Mouse (Mus musculus): Measurements from ENCODE around the gene Emp1. TPM values are rescaled to one million over a fixed set of nuclear protein-coding genes. Genes with fewer than 3 reads are reported as not detected.

Gene Emp1
- polyA plus RNA-seq, 1 experiment from 2014 or later = 490 TPM

DNA sequence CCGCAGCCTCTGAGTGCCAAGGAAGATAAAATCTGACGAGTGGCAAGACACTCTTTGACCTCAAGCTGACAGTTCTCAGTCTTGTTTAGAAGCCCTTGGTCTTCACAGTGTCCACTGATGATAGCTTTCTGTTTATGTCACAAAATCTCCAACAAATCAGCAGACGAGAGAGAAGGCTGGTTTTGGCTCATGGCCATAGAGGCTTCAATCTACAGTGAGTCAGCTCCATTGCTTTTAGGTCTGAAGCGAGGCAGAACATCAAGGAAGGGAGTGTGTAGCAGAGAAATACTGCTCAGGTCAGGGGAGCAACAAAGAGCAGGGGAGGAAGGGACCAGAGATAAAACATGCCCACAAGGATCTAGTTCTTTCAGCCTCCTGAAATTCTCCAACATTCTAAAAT is 45.0 kb downstream of the Emp1 start:
- WGBS (ENCODE audit: missing documents) = 32% methylated on average over 4 of the region's 4 CpGs
- Histone ChIP-seq H3K27ac (no peak overlapping the region), H3K79me2 (ENCODE audit: inconsistent target) (no peaks in the 10 kb centered on the region), H3K4me3 (ENCODE audit: inconsistent target) (no peak overlapping the region), H3K36me3 (ENCODE audit: inconsistent target) (no peaks in the 10 kb centered on the region)

DNA sequence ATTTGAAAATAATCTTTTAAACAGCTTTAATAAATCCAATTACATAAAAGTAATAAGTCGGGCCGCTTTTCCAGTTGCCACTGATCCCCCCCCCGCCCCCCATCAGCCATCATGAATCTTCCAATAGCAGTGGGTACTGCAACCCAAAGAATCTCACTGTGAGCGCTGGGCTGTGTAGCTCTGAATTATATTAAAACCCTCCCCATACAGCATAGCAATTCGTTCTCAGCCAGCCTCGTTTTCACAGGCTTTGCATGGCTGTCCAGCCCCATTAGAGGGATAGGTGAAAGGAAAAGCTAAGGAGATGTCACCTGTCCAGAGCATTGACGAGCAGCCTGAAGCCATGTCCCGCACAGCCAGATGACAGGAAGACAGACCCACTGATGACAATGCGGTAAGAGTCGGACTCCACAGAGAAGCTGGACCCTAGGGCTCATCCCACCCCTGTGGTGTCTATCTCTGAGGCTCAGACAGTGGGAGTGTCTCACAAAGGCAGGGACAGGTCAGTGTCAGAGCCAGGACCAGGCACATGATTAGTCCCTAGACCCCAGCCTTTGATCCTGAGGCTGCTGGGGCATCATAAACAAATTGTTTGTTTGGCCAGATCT is 49.5 kb downstream of the Emp1 start:
- Histone ChIP-seq H3K36me3 (ENCODE audit: inconsistent target) (no peaks in the 10 kb centered on the region), H3K27ac (no peak overlapping the region), H3K4me3 (ENCODE audit: inconsistent target) (no peak overlapping the region), H3K79me2 (ENCODE audit: inconsistent target) (no peaks in the 10 kb centered on the region)
- WGBS (ENCODE audit: missing documents) = 87% methylated on average over 10 of the region's 10 CpGs

DNA sequence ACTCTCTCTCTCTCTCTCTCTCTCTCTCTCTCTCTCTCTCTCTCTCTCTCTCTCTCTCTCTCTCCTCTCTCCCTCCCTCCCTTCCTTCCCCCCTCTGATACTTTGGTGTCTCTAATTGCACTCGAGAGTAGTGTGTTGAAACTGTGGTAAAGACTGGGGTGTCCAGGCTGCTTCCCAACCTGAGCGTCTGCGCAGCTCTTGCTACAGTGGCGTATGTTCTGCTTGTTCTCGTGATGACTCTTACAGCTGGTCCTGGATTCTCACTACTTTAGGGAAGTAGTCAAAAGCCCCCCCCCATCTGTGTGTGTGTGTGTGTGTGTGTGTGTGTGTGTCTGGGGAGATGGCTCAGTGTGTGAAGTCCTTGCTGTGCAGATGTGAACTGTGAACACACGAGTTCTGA is 50.3 kb downstream of the Emp1 start:
- Histone ChIP-seq H3K27ac (no peak overlapping the region), H3K36me3 (ENCODE audit: inconsistent target) (no peaks in the 10 kb centered on the region), H3K79me2 (ENCODE audit: inconsistent target) (no peaks in the 10 kb centered on the region), H3K4me3 (ENCODE audit: inconsistent target) (no peak overlapping the region)
- WGBS (ENCODE audit: missing documents) = 13% methylated on average over 5 of the region's 6 CpGs

DNA sequence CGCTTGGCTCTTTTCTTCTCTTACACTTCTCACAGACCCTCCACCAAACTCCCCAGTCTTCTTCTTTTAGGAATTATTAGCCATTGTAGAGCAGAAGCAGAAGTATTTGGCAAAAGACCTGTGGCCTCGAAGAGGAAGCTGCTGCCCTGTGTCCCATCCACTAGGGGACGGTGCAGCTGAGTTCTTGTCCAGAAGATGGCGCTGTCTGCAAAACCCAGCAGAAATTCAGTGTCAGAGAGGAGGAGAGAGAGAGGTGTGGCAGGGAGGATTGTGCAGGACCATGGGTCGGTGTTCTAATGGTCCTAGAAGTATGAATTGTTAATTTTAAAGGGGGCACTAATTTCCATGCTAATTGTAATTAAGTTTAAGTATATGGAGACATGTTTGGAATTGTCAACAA is 55.1 kb downstream of the Emp1 start:
- no peaks in the 10 kb centered on the region for H3K36me3 ChIP-seq (ENCODE audit: inconsistent target)
- no peak overlapping the region for H3K4me3 ChIP-seq (ENCODE audit: inconsistent target)
- WGBS (ENCODE audit: missing documents) = 26% methylated on average over 5 of the region's 5 CpGs
- no peaks in the 10 kb centered on the region for H3K79me2 ChIP-seq (ENCODE audit: inconsistent target)
- H3K27ac ChIP-seq = no peak overlapping the region

DNA sequence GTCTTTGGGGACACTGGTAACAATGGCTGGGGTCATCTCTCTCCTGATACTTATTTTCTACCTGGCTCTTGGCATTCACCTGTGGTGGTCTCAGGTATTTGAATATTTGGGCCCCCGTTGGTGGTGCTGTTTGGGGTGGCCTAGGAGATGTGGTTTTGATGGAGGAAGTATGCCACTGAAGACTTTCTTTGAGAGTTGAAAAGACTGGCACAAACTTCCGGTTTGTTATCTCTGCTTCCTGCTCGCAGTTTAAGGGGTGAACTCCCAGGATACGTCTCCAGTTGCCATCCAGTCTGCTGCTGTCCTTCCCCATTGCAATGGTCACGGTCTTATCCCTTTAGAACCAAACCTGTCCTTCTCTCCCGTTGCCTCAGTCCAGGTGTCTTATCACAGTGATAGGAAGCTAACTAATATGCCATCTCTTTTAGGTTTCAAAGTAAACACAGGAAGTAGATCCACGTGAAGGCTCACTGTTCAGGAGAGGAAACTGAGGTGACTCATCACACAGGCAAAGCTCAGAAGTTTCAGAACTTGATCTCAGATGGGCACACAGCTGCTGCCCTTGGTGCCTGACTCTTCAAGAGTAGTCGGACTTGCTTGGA is 56.0 kb downstream of the Emp1 start:
- no peak overlapping the region for H3K4me3 ChIP-seq (ENCODE audit: inconsistent target)
- no peaks in the 10 kb centered on the region for H3K36me3 ChIP-seq (ENCODE audit: inconsistent target)
- H3K27ac ChIP-seq = no peak overlapping the region
- 22% methylated on average over 8 of the region's 8 CpGs for WGBS (ENCODE audit: missing documents)
- H3K79me2 ChIP-seq (ENCODE audit: inconsistent target) = no peaks in the 10 kb centered on the region

DNA sequence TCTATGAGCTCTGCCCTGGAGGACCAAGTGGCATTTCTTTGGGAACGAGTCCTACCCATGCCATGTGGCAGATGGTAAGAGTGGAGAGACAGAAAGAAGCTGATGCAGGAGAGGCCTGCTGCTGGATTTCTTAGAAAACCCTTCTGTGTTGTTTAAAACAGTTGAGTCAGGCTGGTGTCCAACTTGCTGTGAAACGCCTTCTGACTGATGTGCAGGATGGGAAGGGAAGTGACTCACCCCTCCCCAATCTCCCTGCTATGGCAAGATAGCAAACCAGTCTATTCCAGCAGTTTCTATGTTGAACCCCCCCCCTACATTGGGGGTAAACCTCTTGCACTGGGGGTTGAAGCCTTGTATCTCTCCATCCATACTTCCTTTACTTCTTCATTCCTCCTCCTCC is 65.9 kb downstream of the Emp1 start:
- 67% methylated on average over 2 of the region's 2 CpGs for WGBS (ENCODE audit: missing documents)
- Histone ChIP-seq H3K4me3 (ENCODE audit: inconsistent target) (no peak overlapping the region), H3K27ac (no peak overlapping the region), H3K36me3 (ENCODE audit: inconsistent target) (no peaks in the 10 kb centered on the region), H3K79me2 (ENCODE audit: inconsistent target) (no peaks in the 10 kb centered on the region)

DNA sequence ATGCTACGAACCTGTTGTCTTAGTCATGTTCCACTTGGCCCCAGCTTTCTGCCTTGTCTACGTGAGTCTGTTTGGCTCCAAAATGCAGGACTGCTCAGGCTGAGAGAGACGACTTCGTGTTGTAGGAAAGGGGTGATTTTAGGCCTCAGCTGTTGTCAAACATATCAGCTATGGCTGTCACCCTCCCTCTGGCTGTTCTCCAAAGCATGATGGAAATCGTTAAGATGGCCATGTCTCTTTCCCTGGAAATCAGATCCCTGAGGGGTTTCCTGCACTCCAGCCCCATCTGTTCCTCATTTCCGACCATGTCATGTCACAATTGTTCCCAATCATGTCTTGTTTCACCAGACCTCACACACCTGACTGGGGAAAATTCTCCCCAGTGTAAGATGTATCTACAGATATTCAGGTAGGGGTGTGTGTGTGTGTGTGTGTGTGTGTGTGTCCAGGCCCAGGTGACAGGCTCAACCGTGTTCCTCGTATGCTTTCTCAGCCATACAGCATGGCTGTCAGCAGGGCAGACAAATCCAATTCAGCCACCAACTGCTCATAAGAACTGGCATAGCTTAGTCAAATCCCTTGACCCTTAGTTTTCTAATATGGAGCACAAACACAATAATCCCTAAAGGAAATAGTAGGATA is 67.0 kb downstream of the Emp1 start:
- no peak overlapping the region for H3K27ac ChIP-seq
- WGBS (ENCODE audit: missing documents) = 86% methylated on average over 8 of the region's 8 CpGs
- H3K36me3 ChIP-seq (ENCODE audit: inconsistent target) = no peaks in the 10 kb centered on the region
- H3K79me2 ChIP-seq (ENCODE audit: inconsistent target) = no peaks in the 10 kb centered on the region
- H3K4me3 ChIP-seq (ENCODE audit: inconsistent target) = no peak overlapping the region

DNA sequence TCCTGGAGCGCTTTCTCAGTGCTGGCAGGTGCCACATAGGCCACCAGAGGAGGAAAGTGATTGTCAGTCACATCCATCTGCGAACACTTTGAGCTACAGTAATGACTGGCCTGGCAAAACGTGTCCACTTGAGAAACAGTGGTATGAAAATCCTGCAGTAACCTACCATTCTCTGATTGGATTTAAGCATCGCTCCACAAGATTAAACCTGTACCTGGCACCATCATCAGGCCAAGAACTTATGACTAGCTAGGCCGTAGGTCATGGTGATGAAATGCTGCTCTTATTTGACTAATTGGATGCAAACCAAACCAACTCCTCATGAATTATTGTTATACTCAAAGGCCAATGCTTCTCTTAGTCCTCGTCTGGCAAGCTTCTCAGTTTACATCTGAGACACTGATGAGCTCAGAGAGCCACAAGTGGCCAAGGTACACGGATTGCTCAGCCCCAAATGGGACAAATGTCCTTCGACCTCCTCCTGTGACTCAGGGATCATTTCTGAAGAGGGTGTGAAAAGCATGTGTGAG is 68.2 kb downstream of the Emp1 start:
- no peak overlapping the region for H3K27ac ChIP-seq
- WGBS (ENCODE audit: missing documents) = 87% methylated on average over 8 of the region's 8 CpGs
- no peak overlapping the region for H3K4me3 ChIP-seq (ENCODE audit: inconsistent target)
- no peaks in the 10 kb centered on the region for H3K79me2 ChIP-seq (ENCODE audit: inconsistent target)
- no peaks in the 10 kb centered on the region for H3K36me3 ChIP-seq (ENCODE audit: inconsistent target)

Other genes with a start within 250 kb of the Emp1 start
- not detected in 3 replicates for gene Gprc5d, start 244.3 kb upstream of the Emp1 start, polyA plus RNA-seq (2018)
- gene Fam234b, start 164.6 kb upstream of the Emp1 start, polyA plus RNA-seq (2018) = 4.6 to 8.6 TPM (median 8.0 TPM) in 3 replicates
- 80.2 to 97.2 TPM (median 86.9 TPM) in 3 replicates for gene Hebp1, start 164.5 kb upstream of the Emp1 start, polyA plus RNA-seq (2018)
- 0.14 to 0.51 TPM (median 0.18 TPM) in 3 replicates for gene Gsg1, start 108.2 kb upstream of the Emp1 start, polyA plus RNA-seq (2018)
- gene Pbp2, start 52.1 kb upstream of the Emp1 start, polyA plus RNA-seq (2018) = not detected in 3 replicates

All from macrophage (primary cell).